Mouse (Mus musculus): ENCODE data around the gene Prdm11. TPM values are rescaled to one million over a fixed set of nuclear protein-coding genes. Genes with fewer than 3 reads are reported as not detected.

Prdm11 gene
- 1 to 10 TPM; 3.1 to 5.8 TPM for total RNA-seq (2023)

GRCm38 (mm10) chr2:93045818-93046508 is at the start of gene Prdm11:
Gene Prdm11 (minus strand): TSS chr2:93046167.

Other genes starting within 250 kb of the Prdm11 start
- gene Syt13, start 131.1 kb downstream of the Prdm11 start, total RNA-seq (2023), result not detected
- 1 to 10 TPM; 2.1 to 2.4 TPM for gene Trp53i11, start 141.4 kb upstream of the Prdm11 start, total RNA-seq (2023)